Mouse (Mus musculus): ENCODE measurements around the gene Filip1. TPM values are rescaled to one million over a fixed set of nuclear protein-coding genes. Genes with fewer than 3 reads are reported as not detected.

Gene Filip1
- polyA plus RNA-seq (2014; fragmentation: Illumina TruSeq; extraction: RNeasy Lipid Tissue Mini Kit (QIAGEN cat#74804); ENCODE audit: low read depth, low replicate concordance): 3.9 TPM

DNA sequence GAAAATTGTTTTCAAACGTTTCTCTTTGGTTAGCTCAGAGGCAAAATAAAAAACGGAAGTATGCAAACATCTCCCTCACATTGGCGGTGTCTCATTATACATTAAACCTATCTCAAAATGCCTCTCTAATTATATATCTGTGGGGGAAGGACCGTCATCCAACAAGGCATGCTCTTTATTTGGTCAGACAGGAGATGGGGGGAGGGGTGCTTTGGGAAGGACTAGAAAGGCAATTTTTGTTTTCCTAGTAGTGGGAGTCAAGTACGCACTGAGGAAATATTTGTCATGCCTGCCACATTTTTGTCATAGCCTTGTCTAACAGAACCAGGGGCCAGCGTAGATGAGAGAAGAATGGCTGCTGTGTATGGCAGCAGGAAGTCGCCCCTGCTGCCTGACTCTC is at the start of gene Filip1:
TSS of gene Filip1 (minus strand) at position 101 of the 400 bp plus-strand sequence.

DNA sequence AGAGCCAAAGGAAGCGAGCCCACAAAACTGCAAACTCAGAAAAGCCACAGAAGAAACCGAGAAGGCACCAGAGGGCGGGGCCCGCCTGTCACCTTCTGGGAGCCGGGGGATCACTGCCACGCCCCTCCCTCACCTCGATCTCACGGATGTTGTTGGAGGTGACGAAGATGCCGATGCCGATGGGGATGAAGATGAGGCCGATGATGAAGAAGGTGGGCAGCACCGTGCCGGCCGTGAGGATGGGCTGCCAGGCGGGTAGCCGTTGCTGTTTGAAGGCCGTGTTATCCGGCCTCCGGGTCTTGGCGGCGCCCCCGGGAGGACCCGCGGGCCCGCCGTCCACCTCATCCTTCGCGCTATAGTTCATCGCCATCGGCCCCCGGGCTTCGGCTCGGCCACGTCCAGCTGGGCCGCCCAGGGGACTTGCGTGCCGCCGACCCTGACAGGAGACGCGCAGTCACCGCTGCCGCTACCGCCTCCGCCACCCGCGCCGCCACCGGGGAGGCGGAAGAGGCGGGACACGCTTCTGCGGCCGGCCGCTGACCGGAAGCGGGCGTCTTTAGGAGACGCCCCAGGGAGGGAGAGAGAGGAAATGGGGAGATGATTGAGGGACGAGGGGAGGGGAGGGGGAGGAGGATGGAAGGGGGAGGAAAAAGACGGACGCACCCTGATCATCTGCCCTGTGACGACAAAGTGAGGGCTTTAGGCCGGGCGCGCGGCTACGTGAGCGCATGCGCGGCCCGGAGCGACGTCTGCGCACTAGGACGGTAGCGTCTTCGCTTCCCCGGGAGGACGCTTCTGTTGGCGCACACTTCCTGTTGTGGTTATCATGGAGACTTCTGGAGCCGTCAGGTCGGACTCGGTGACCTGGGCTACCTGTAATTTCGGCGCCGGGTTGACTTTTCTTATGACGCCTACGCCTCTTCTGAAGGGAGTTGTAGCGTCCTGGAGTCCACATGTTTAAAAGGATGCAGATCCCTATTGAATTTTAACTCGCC is 219.5 kb downstream of the Filip1 start, which contains the start of gene Tmem30a:
TSS of gene Tmem30a (minus strand) at position 667 of the 995 bp plus-strand sequence.

Other genes with a start within 250 kb of the Filip1 start
- 497 TPM for gene Tmem30a, start 219.3 kb downstream of the Filip1 start, polyA plus RNA-seq (2014; fragmentation: Illumina TruSeq; extraction: RNeasy Lipid Tissue Mini Kit (QIAGEN cat#74804); ENCODE audit: low read depth, low replicate concordance)
- gene Senp6, start 54.1 kb upstream of the Filip1 start, polyA plus RNA-seq (2014; fragmentation: Illumina TruSeq; extraction: RNeasy Lipid Tissue Mini Kit (QIAGEN cat#74804); ENCODE audit: low read depth, low replicate concordance): 257 TPM
- gene Myo6, start 152.2 kb upstream of the Filip1 start, polyA plus RNA-seq (2014; fragmentation: Illumina TruSeq; extraction: RNeasy Lipid Tissue Mini Kit (QIAGEN cat#74804); ENCODE audit: low read depth, low replicate concordance): 207 TPM